Mouse (Mus musculus) urinary bladder, adult 2 months (tissue): ENCODE data around the gene Kcnk3. TPM values are rescaled to one million over a fixed set of nuclear protein-coding genes. Genes with fewer than 3 reads are reported as not detected.

Experiments used
- DNase-seq: peaks from one replicate; pipeline ENCODE4 v3.0.0; 2022; ENCODE audit warnings: low spot score
- polyA plus RNA-seq: library from polyadenylated mRNA; depleted of rRNA; stranded (reverse); fragments of >200 nt; gene quantifications from 2 replicates; pipeline ENCODE4 v1.2.3, GENCODE M21; 2012

The Kcnk3 gene
- polyA plus RNA-seq, 1 experiment, result 15.1 TPM

DNA sequence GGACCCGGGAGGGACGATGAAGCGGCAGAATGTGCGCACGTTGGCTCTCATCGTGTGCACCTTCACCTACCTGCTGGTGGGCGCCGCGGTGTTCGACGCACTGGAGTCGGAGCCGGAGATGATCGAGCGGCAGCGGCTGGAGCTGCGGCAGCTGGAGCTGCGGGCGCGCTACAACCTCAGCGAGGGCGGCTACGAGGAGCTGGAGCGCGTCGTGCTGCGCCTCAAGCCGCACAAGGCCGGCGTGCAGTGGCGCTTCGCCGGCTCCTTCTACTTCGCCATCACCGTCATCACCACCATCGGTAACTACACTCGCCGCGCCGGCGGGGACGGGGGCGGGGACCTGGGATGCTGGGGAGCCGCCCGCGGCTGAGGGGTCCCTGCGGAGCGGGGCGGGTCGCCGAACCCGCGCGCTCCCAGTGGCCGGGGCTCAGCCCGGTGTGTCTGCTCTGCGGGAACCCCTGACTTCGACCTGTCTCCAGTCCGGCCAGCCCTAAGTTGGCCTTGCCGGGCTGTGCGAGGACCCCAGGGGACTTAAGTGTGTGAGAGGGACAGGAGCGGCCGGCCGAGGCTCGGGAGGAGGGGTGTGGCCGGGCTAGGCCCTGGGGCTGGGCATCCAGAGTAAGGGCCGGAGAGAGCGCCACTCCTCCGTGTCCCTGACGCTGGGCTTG is 465 bp downstream of the Kcnk3 start:
- DNase-seq, result no peak

DNA sequence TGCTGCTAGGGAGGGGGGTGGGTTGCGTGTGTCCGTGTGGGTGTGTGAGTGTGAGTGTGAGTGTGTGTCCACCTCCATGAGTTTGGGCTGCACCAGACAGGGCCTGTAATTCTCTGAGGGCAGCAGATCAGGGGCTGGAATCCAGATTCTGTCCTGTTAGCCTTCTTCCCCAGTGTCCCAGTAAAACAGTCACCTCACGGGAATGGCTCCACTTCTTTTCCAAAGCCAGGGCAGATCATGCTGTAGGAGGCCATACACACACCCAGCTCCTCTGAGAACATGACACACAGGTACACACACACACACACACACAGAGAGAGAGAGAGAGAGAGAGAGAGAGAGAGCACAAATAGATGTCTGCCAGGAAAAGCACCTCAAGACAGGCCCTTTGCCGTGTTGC is 1.1 kb downstream of the Kcnk3 start:
- DNase-seq, result no peak

DNA sequence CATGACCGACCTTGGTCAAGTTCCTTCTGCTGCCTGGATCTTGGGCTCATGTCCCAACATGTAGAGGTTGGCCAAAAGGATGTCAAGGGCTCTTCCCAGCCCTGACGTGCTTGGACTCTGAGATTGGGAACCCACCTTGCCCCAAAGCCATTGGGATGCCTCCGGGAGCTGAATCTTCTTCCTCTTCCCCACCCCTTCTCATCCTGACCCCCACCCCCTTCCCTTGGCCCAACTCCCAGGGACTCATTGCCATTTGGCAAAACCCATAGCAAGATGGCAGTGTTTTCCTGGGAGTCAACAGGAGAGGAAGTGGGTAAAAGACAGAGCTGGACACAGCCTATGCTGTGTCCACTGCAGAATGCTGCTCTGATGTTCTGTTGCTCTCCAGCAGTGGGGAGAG is 1.6 kb downstream of the Kcnk3 start:
- DNase-seq, result no peak

DNA sequence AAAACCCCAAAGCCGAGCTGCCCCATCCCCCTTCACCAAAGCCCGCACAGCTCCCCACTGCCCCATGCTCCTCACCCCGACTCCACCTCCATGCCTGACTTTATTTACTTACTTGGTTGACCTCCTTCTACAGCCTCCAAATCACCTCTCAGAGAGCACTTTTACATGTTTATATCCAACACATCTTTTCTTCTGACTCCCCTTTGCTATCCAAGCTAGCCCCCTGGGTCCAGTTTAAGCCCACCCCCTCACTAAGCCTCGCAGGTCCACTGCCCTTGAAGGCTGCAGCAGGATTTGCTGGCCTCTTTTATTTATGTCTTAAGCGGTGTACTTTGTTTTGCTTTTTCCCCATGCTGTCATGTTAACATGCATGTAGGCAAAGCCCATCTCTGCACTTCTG is 2.3 kb downstream of the Kcnk3 start:
- DNase-seq, result no peak

DNA sequence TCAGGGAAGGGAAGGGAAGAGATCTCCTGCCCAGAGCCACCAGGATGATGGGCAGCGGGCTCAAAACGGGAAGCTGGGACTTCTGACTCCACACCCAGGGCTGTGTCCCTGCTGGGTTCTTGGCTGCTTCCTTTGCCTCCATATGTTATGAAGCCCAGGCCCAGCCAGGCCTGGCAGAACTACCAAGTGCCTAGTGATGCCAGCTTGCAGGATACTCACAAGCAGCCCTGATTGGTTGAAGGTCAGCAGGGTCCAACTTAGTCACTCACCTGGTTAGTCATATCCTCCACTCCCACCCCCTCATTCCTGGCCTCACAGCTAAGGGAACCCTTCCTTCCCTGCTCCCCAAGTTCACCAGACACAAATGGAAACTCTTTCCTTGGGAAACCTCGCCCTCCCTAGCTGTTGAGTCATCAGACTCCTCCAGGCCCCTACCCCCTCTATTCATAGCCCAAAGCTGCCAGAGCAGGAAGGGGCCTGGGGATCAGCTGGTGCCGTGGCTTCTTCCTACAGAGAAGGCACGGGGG is 3.3 kb downstream of the Kcnk3 start:
- DNase-seq, result no peak

DNA sequence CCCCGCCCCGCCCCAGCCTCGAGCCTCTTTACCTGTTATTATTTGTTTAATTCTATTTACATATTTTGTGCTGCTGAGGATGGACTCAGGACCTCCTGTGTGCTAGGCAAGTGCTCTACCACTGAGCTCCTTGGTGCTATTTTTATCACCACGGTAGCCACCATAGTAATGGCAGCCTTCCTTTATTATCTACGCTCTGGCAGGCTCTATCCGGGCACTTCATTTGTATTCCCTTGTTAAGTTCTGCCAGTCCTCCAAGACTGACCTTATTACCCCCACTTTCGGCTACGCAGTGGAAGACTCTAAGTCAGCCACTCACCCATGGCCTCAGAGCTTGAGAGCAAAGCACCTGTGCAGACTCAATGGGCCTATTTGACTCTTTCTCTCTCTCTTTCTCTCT is 3.8 kb downstream of the Kcnk3 start:
- DNase-seq, result no peak

DNA sequence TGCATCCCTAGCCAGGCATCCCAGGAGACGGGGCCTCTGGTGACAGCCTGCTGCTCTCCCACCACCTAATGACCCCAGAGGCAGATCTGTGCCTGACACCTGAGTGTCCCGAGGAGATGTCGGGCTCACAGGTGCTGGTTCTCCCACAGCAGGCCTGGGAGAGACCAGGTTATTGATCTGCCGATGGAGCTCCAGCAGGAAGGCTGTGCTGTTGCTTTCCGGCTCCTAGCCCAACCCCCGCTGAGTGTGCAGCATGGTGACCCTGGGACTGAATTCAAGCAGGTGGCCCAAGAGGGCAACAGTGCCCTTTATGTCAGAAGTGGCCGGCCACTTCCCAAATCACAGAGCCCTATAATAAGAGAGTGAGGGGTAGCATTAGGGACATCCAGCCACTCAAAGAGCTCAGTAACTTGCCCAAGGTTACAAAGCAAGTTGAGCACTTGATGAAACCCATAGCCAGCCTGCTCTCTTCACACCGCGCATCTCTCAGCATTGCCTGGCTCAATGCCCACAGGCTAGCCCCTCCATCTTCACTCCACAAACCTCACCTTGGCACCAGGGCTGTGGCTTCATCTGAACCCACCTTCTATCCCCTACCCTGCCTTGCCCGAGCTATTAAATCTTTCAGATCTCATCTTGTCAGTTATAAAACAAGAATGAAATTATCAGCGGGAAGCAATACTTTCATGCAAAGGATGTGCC is 4.5 kb downstream of the Kcnk3 start:
- no peak for DNase-seq

DNA sequence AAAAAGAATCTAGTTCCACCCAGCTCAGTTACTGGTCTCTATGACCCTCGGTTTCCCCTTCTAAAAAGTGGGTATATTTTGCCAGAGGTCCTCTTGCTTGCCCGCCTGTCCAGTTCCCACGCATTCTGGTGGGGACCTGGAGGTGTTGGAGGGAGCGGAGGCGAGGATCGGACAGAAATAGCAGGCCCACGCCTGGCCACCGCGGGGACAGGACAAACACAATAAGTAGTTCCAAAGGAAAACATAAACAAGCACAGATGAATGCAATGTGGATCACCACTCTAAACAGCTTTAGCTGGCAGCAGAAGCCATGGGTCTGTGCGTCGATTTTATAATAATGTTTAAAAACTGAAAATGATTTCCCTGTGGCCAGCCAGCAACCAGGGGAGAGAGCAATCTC is 5.4 kb downstream of the Kcnk3 start:
- no peak for DNase-seq

DNA sequence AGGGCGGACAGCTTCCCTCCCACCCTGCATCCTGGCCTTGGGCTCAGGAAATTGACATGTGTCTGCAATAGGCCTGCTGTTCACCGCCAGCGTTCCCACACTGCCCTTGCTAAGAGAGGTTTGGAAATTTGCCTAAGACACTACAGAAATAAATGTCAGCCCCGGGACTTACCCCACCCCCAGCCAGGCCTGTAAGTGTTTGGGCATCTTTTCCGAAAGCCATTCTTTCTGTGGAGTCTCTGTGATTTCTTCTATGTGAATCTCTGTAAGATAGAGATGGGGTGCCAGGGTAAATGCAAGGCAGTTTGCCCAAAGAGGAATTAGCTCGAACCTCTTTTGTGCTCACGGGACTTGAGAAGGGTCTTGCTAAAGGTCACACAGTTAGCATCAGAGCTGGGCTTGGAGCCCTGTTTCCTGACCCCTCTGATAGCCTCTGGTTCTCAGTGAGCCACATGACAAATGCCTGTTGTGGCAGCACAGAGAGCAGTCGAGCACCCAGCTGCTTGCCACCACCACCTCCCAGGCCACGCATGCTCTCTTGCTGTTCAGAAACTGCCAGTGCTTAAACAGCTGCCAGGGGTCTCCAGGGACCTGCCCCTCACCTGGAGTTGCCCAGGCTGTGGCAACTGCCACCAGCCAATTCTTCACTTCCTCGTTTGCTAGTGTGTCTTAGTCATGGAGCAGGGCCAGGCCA is 6.0 kb downstream of the Kcnk3 start:
- DNase-seq, result no peak

DNA sequence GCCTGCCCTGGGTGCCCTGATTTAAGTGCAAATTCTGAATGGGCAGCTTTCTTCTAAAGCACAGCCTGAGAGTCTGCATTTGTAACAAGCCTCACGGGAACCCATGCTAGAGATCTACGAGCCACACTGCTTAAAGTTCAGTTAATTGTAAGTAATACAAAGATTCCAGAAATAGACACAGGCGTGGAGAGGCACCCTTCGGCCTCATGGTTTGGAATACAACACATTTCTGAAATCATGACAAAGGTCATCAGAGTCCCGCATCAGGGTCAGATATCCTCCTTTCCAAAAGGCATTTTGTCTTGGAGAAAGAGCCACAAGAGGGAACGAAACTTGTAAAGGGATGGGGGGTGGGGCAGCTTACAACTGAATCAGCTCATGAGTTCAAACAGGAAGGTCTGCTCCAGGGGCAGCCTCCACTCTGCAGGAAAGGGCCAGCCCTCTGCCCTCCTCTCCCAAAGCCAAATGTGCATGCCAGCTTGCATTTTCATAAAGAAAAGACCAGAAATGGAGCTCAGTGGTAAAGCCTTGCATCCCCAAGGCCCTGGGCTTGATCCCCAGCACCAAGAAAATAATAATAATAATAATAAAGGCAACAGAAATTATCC is 7.1 kb downstream of the Kcnk3 start:
- DNase-seq, result no peak

DNA sequence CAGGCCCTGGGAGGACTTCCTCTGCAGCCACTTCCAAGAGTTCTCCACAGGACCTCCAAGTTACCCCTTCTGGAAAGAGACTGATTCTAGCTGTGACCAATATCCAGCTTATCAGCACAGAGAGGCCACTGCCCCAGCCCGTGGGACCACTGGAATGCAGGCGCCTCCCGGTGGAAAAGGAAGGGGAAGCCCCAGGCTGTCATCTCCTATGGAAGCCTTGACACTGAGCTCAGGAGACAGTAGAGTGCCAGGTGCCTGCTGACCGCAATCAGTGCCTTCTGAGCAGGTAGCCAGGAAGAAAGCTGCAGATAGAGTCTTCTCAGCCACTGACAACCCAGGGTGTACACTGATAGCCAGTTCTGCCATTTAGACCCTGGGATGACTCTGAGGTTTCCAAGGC is 13.4 kb downstream of the Kcnk3 start:
- DNase-seq, result no peak

DNA sequence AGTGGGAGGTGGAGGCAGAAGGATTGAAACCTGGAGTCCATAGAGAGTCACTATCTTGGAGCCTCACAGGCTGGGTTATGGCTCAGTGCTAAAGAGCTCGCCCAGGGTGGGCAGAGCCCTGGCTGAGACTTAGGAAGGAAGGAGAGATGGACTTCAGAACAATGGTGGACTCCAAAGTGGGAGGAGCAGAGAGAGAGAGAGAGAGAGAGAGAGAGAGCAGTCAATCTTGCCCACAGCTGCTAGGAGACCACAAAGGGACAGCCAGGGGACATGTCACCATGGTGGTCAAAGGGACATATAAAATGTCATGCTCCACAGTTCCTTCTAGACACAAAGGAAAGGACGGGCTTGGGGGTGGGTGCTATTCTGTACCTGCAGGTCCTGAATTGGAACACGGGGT is 15.3 kb downstream of the Kcnk3 start:
- no peak for DNase-seq

DNA sequence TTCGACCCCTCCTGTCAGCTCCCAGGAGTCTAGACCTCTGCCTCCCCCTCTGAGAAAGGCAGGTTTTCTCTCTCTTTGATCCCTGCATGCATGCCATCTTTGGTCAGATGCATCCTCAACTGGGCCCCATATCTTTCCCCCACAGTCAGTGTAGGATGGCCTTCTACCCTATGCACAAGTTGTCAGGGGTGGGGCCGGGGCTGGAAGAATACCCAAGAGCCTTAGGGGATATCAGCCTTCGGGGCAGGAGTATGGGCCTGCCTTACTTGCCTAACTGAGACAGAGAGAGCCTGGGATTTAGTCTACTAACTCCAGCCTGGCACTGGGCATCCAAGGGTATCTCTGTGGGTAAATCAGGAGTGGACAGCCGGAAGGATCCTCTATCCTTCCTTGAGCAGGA is 16.0 kb downstream of the Kcnk3 start:
- no peak for DNase-seq

DNA sequence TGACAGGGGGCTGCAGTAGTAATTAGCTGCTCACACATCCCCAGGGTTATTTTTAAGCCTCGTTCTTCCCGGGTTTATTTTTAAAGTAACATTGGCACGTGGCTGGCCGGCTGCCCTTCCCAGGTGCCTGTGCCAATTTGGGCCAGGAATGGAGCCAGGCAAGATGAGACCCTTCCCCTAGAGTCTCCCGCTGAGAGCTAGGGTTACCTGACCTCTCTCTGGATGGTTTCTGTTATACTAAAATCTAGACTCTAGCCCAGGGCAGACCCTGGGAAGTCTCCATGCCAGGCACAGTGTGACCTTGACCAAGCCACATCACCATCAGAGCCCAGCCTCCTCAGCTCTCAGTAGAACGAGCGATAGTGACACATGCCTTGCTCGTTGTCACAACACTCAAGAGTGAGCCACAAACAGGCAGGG is 16.8 kb downstream of the Kcnk3 start:
- DNase-seq, result no peak

DNA sequence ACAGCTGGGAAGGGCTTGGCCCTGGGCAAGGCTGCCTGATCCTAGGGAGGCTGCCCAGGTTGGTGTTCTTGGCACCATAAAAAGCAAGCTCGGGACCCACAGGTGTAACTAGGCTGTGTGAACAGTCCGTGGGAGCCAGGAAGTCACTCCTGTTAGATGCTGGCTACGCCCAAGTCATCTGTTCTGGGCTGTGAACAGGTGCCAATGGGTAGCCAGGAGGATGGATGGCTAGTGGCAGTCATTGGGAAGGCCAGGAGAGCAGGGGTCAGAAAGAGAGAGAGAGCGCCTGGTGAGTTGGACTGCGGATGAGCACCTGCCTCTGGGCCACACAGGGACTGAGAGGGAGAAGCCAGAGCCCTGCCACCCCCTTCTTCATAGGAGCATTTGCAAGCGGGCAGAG is 17.7 kb downstream of the Kcnk3 start:
- DNase-seq, result no peak

DNA sequence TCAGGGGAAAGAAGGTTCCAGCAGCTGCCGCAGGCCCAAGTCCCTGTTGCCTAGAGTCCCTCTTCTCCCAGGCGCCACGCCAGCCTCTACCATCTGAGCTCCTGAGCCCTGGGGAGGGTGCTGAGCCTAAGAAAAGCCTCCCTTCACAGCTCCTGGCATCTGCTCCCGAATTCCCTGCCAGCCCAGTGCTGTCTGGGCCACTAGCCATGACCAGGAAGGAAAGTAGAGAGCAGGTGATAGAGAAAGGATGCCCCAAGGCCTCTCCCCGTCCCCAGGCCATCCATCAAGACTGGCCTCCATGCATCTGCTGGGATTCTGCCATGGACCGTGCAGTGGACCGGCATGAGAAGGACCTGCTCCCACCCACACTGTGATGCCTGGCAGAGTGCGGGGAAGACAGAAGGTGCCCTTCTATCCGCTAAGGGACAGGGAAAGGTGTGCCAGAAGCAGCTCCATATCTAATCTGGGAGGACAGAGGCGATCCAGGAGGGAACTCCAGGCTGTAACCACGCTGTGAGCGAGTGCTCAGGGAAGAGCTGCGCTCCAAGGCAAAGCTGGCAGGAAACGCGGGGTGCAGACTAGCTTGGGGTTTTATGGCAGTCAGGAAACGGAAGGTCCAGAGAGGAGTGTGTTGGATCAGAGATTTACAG is 18.6 kb downstream of the Kcnk3 start:
- DNase-seq, result no peak

DNA sequence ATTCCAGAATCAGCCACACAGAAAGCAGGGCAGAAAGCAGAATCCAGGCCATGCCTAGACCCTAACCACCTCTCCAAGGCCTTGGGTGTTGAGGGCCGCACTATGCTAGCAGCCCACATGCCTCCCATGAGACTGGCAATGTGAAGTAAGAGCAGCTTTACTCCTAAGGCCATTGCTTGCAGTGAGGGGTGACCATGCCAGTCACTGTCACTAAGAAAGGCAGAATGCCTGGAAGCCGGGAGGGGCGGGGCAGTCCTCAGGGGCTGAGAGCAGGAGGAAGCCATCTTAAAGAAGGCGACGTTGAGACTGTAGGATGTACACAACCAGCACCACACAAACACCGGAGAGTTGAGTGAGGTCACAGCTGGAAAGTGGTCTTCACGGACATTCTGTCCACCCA is 21.1 kb downstream of the Kcnk3 start:
- DNase-seq, result no peak

DNA sequence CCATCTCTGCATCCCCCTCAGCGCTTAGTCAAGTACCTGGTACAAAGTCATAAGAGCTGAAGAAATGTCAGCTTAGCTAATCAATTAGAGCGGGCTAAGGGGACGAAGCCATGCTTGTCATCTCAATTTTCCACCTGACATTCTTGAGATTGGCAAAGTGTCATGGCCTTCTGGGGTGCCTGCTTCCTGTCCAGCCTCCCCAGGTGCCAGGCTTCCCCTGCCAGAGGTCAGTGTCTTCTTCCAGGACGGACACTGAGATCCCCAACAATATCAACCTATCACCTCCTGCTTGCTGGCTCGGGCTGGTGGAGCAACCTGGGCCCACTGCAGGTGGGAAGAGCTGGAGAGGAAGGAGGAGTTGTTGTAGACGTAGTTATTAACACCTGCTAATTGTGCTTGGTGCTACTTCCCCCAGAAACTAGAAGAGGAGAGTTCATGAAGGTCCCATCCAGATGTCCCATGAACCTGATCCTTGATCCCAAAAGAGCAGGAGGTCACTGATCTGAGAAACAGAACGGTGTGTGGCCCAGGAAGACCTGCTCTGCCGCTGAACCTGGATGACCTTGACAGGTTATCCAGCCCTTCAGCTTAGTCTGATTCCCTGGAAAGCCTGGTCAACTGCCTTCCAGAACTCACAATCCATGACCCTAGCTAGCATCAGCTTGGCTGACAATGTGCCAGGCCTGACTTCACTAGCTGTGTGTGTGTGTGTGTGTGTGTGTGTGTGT is 22.1 kb downstream of the Kcnk3 start:
- no peak for DNase-seq

DNA sequence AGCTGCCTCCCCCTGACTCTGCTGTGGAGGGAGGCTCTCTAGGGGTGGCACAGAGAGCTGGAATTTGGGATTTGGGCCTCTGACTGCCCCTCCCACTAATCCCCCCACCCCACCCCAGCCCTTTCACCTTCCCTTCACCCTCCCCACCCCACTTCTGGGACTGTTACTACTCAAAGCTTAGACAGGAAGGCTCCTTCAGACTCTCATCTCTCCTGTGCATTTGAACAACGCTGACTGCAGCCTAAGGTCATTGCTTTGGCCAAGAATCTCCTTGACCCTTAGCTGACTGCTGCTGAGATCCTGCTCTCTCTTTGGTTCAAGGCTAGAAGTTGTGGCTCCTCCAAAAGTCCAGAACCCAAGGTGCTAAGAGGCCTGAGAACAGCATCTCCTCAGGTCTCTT is 23.1 kb downstream of the Kcnk3 start:
- no peak for DNase-seq

DNA sequence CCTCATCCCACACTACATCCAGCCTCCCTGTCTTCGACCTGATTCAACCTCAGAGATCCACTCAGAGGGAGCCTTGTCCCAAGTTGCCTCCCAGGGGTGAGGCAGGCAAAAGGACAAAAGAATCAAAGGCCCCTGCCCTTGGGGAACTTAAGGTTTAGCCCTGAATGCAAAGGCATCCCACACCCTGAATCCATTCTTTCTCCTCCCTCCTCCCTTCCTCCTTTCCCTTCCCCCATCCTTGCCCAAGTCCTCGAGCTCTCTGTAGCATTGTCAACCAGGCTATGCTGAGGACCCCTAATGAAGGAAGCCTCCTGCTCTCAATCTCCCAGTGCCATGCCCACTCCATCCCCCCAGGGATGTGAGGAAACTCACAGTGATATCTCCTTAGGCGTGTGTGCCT is 23.7 kb downstream of the Kcnk3 start:
- DNase-seq, result no peak

DNA sequence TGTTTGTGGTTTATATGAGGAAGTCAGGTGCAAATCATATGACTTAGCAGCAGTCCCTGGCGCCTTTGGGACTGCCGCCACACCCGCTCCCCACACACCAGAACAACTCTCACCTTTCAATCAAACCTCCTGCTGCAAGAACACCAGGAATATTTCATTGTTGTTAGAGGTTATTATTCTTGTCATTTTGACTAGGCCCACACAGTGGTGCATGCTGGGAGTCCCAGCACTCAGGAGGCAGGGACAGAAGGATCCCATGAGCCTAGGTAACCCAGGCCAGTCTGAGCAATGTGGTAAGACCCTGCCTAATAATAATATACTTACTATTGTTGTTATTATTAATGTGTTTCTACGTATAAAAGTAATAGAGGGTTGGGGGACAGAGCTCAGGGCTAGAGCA is 24.6 kb downstream of the Kcnk3 start:
- DNase-seq, result no peak
